Mouse (Mus musculus): Measurements from ENCODE around the gene Mrpl42.

Gene Mrpl42

DNA sequence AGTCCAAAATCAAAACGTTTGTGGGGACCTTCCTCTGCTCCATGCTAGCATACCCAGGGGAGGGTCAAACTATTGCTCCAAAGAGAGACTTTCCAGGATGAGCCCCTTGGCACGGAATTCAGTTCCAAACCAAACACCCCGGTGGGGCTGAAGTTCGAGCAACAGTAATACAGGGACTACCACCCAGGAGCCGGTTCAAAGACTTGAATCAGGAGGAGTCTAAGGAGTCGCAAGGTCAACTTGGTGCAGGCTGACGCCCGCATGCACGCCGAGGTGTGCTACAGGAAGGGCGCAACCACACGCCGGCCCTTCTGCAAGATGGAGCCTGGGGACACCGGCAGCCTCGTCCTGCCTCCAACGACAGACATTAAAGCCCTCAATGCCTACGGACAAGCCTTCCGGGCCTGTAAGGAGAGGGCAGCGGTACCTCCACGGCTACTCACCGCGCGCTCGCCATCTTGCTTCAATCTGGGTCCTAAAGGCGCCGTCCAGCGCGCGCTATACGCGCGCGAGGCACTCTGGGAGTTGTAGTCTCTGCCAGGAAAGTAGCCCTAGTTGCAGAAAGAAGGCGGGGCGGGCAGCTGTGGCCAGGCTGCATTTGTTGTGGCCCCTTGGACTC lies at the start of gene Mrpl42:
Gene Mrpl42 (minus strand): TSS at position 478 of the 619 bp plus-strand sequence.
- in situ Hi-C loops (cut with MboI, MseI), result no loop called here

DNA sequence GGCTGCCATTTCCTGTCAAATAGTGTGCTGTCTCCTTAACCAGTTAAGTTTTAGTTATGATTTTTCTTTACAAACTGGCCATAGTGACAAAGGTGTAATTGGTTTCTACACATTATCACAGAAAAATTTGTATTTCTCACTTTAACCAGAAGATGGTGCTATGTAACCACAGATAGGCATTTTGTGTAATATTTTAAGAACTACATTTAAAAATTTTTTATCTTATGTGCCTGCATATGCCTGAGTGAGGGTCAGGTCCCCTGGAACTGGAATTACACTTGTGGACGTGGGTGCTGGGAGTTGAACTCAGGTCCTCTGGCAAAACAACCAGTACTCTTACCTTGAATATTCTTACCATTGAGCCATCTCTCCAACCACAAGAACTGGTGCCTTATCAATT lies 48.8 kb upstream of the Mrpl42 start:
- in situ Hi-C loops (cut with MboI, MseI), result loop anchor here (5.0 kb wide), 2 partner anchors 312 to 347 kb away; no protein-coding TSS in a partner anchor

GRCm38 (mm10) chr10:95549080-95549479 lies 47.3 kb upstream of the Mrpl42 start:
- in situ Hi-C loops (cut with MboI, MseI), result loop anchor here (25.0 kb wide), 1 partner anchor 463 kb away; no protein-coding TSS in a partner anchor

DNA sequence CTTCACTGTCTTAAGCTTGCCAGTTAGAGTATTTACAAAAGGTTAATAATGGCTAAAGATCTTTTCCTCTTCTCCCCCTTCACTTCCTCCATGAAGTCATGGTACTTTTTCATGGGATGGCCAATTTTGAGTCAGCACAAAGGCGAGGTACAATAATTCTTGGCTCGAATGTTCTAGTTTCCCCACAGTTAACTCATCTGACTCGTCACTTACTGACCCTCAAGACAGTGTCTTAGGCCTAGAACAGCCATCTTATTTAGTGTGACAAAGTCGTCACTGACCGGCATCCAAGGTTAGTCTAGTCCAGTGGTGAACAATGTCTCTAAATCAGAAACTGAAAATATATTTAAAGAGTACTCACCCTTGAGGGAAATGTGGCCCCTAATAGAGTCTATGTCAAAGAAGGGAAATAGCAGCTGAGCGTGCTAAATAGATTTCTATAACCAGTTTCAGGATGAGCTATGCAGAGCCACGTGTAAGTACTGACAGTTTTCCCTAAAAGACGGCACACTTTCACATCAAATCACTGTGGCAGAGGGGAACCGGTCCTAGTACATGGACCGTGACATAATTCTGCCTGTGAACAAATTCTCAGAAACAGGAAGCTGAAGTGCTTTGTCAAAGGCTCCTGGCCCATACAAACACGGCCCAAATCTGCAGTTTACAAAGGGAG lies 46.5 kb upstream of the Mrpl42 start:
- in situ Hi-C loops (cut with MboI, MseI), result loop anchor here (25.0 kb wide), 1 partner anchor 464 kb away; no protein-coding TSS in a partner anchor

- in situ Hi-C loops (cut with MboI, MseI), result loop anchor here (25.0 kb wide), 1 partner anchor 466 kb away; no protein-coding TSS in a partner anchor
Observed at GRCm38 (mm10) chr10:95546178-95546577, 44.4 kb upstream of the Mrpl42 start.

DNA sequence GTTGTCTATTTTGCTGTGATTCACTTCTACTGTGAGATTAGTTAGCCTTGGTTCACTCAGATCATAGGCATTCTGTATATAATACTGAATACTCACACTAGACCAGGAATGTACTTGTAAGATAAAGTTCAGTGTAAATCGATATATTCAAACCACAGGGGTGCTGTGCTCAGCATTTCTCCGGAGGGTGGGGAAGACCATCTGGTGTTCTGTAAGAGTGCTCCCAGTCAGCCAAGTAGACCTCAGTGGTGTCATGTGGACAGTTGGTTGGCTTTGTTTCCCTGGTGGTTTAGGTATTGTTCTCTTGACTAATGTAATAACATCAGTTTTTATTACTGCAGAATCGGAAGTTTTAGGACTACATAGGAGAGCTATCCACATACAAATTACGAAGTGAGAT lies 43.3 kb upstream of the Mrpl42 start:
- in situ Hi-C loops (cut with MboI, MseI), result loop anchor here (25.0 kb wide), 1 partner anchor 467 kb away; no protein-coding TSS in a partner anchor

GRCm38 (mm10) chr10:95544651-95545050 lies 42.9 kb upstream of the Mrpl42 start:
- in situ Hi-C loops (cut with MboI, MseI), result loop anchor here (25.0 kb wide), 1 partner anchor 468 kb away; no protein-coding TSS in a partner anchor

DNA sequence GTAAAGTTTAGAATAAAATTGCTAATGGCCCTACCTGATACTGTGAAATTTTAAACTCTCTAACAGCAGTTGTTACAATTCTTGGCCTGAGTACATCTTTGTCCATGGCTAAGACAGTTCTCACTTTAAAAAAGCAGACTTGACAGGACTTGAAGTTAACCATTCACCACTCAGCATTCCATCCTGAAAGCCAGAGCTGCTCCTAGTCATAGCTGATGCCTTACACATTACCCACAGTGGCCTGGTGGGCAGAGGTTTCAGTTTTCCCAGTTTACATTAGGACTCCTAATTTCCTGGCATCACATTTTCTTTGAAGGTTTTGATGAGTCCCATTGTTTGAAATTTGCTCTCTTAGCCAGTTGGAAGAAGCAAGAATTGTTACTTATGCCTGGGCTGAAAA lies 42.3 kb upstream of the Mrpl42 start:
- in situ Hi-C loops (cut with MboI, MseI), result loop anchor here (25.0 kb wide), 1 partner anchor 468 kb away; no protein-coding TSS in a partner anchor

- in situ Hi-C loops (cut with MboI, MseI), result loop anchor here (25.0 kb wide), 1 partner anchor 469 kb away; no protein-coding TSS in a partner anchor
Observed at GRCm38 (mm10) chr10:95543377-95543776, 41.6 kb upstream of the Mrpl42 start.

DNA sequence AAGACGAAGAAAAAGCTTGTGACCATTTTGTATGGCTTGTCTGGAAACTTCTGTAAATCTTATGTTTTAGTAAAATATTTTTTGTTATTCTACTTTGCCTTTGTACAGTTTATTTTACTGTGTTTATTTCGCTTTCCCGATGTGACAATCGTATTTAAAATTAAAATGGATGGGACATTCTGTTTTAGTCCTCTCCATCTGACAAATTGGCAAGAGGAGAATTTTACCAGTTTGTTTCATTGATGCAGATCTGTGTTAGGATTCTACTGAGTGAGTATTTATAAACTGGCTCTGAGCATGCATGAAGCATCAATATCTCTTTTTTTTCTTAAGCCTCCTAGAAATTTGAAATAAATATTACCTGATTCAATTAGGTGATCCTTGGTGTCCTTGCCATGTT lies 41.2 kb upstream of the Mrpl42 start:
- in situ Hi-C loops (cut with MboI, MseI), result loop anchor here (25.0 kb wide), 1 partner anchor 469 kb away; no protein-coding TSS in a partner anchor

DNA sequence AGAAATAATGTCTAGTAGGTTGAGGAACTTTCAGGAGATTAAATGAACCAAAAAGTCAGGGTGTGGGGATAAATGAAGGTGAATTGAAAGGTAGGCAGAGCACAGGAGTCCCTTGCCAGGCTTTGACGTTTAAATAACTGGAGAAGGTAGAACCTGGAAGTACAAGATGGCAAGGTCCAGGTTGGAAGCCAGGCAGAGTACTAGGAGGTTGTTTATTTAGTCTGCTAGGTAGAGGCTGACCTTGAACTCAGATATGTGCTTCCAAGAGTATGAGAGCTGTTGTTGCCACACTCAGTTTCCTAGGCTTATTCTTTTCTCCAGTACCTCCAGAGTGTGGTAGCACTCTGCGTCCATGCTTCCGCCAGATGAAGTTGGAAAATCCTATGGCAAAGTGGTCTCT lies 38.1 kb upstream of the Mrpl42 start:
- in situ Hi-C loops (cut with MboI, MseI), result loop anchor here (25.0 kb wide), 1 partner anchor 472 kb away; no protein-coding TSS in a partner anchor

DNA sequence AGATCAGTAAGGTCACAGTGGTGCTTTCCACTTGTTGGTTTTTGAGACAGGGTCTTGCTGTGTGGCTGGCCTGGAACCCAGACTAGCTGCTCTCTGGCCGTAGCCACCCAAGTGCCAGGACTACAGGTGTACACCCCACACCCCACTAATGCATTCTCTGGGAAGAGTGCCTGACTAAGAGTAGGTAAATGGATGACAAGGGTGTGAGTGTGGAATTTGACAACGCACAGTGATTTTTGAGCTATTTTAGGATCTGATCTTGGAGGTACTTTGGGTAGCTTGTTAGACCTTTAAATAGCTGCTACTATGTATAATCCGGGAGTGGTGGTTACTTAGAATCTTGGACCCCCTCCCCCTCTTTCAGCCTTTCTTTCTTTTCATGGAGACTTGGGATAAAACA lies 37.5 kb upstream of the Mrpl42 start:
- in situ Hi-C loops (cut with MboI, MseI), result loop anchor here (25.0 kb wide), 1 partner anchor 473 kb away; no protein-coding TSS in a partner anchor

DNA sequence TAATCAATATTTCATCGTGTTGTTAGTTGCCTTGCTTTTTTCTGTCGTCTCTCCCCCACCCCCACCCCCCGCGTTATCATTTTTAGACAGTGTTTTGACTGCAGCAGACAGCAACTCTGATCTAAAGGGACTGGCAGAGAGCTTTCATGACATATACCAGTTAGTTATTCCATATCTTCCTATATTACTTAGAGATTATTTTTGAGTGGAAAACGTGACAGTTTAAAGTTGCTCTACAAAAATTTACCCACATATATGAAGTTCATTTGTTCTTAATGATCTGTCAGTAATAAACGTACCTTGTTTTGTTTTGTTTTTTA lies 34.4 kb upstream of the Mrpl42 start:
- in situ Hi-C loops (cut with MboI, MseI), result loop anchor here (25.0 kb wide), 1 partner anchor 476 kb away; no protein-coding TSS in a partner anchor

DNA sequence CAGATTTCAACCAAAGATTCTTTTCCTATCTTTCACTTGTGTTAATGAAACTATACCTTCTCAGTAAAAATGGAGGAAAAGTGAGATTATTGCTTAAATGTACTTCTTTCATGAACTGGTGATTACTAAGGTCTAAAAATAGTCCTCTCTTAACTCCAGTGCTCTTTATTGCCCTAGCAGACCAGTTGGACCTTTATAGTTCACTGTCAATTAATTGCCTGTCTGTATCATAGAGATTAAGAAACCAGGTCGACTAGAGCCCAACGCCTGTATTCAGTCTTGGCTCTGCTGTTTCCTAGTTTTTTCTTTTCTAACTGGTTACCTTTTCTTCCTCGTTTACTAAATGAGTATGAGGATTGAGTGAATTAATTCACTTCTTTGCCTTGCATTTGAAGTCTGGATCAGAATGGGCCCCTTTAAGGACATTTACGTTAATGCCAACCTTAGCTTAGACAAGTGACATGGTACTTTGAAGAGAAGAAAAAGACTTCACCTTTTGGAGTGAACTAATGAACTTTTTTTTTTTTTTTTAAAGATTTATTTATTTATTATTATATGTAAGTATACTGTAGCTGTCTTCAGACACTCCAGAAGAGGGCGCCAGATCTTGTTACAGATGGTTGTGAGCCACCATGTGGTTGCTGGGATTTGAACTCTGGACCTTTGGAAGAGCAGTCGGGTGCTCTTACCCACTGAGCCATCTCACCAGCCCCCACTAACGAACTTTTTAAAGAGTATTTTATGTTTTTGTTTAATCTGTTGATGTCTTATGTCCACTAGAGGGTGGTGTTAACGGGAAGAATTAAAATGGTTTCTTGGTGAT lies 33.9 kb upstream of the Mrpl42 start:
- in situ Hi-C loops (cut with MboI, MseI), result loop anchor here (25.0 kb wide), 1 partner anchor 477 kb away; no protein-coding TSS in a partner anchor

- in situ Hi-C loops (cut with MboI, MseI), result loop anchor here (25.0 kb wide), 1 partner anchor 479 kb away; no protein-coding TSS in a partner anchor
Observed at GRCm38 (mm10) chr10:95533382-95533781, 31.6 kb upstream of the Mrpl42 start.

DNA sequence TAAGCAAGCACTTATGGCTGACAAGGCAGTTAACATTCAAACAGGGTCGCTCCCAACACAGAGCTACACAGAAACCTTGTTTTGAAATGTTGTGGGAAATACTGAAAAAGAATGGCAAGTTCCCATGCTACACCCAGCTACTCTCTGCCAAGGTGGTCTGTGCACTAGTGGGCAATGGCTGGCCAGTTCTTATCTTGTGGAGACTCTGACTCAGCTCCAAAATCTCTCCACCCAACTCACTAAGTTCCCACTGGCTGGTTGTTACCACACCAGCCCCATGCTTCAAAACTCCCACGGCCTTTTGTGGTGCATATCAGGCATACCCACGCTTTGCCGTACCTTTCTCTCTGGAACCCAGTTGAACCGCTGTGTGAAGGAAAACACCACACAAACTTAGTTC lies 31.2 kb upstream of the Mrpl42 start:
- in situ Hi-C loops (cut with MboI, MseI), result loop anchor here (25.0 kb wide), 1 partner anchor 479 kb away; no protein-coding TSS in a partner anchor

- in situ Hi-C loops (cut with MboI, MseI), result loop anchor here (25.0 kb wide), 1 partner anchor 482 kb away; no protein-coding TSS in a partner anchor
Observed at GRCm38 (mm10) chr10:95530551-95531121, 28.9 kb upstream of the Mrpl42 start.

GRCm38 (mm10) chr10:95526495-95527122 lies 24.9 kb upstream of the Mrpl42 start:
- in situ Hi-C loops (cut with MboI, MseI), result loop anchor here (25.0 kb wide), 1 partner anchor 486 kb away; no protein-coding TSS in a partner anchor

- in situ Hi-C loops (cut with MboI, MseI), result loop anchor here (25.0 kb wide), 1 partner anchor 486 kb away; no protein-coding TSS in a partner anchor
Observed at GRCm38 (mm10) chr10:95525871-95526270, 24.1 kb upstream of the Mrpl42 start.

GRCm38 (mm10) chr10:95525037-95525675 lies 23.4 kb upstream of the Mrpl42 start:
- in situ Hi-C loops (cut with MboI, MseI), result loop anchor here (25.0 kb wide), 1 partner anchor 487 kb away; no protein-coding TSS in a partner anchor
